Mouse (Mus musculus): ENCODE results near the gene Olfr228. TPM values are rescaled to one million over a fixed set of nuclear protein-coding genes. Genes with fewer than 3 reads are reported as not detected.

The Olfr228 gene
- polyA plus RNA-seq, 1 experiment from 2014 or later, result not detected

Other genes with a start within 250 kb of the Olfr228 start
- gene Olfr1048, start 247.1 kb downstream of the Olfr228 start, polyA plus RNA-seq (2014; fragmentation: Nextera tagmentation; extraction: Ambion mirVana), result not detected in 2 replicates
- not detected in 2 replicates for gene Olfr1049, start 229.1 kb downstream of the Olfr228 start, polyA plus RNA-seq (2014; fragmentation: Nextera tagmentation; extraction: Ambion mirVana)
- gene Olfr1051, start 208.3 kb downstream of the Olfr228 start, polyA plus RNA-seq (2014; fragmentation: Nextera tagmentation; extraction: Ambion mirVana), result not detected in 2 replicates
- not detected in 2 replicates for gene Olfr1052, start 194.9 kb downstream of the Olfr228 start, polyA plus RNA-seq (2014; fragmentation: Nextera tagmentation; extraction: Ambion mirVana)
- not detected in 2 replicates for gene Olfr1053, start 172.1 kb downstream of the Olfr228 start, polyA plus RNA-seq (2014; fragmentation: Nextera tagmentation; extraction: Ambion mirVana)
- not detected in 2 replicates for gene Olfr1054, start 152.0 kb downstream of the Olfr228 start, polyA plus RNA-seq (2014; fragmentation: Nextera tagmentation; extraction: Ambion mirVana)
- gene Olfr1055, start 137.1 kb downstream of the Olfr228 start, polyA plus RNA-seq (2014; fragmentation: Nextera tagmentation; extraction: Ambion mirVana), result not detected in 2 replicates
- gene Olfr1056, start 124.9 kb downstream of the Olfr228 start, polyA plus RNA-seq (2014; fragmentation: Nextera tagmentation; extraction: Ambion mirVana), result not detected in 2 replicates
- gene Olfr1057, start 109.0 kb downstream of the Olfr228 start, polyA plus RNA-seq (2014; fragmentation: Nextera tagmentation; extraction: Ambion mirVana), result not detected in 2 replicates
- not detected in 2 replicates for gene Olfr1058, start 98.8 kb downstream of the Olfr228 start, polyA plus RNA-seq (2014; fragmentation: Nextera tagmentation; extraction: Ambion mirVana)
- gene Olfr1061, start 73.3 kb downstream of the Olfr228 start, polyA plus RNA-seq (2014; fragmentation: Nextera tagmentation; extraction: Ambion mirVana), result not detected in 2 replicates
- not detected in 2 replicates for gene Olfr1062, start 60.6 kb downstream of the Olfr228 start, polyA plus RNA-seq (2014; fragmentation: Nextera tagmentation; extraction: Ambion mirVana)
- gene Olfr1065, start 36.8 kb downstream of the Olfr228 start, polyA plus RNA-seq (2014; fragmentation: Nextera tagmentation; extraction: Ambion mirVana), result not detected in 2 replicates
- gene Olfr1066, start 31.1 kb downstream of the Olfr228 start, polyA plus RNA-seq (2014; fragmentation: Nextera tagmentation; extraction: Ambion mirVana), result not detected in 2 replicates
- gene Olfr1076, start 21.1 kb upstream of the Olfr228 start, polyA plus RNA-seq (2014; fragmentation: Nextera tagmentation; extraction: Ambion mirVana), result not detected in 2 replicates
- not detected in 2 replicates for gene Olfr1079, start 55.1 kb upstream of the Olfr228 start, polyA plus RNA-seq (2014; fragmentation: Nextera tagmentation; extraction: Ambion mirVana)
- gene Olfr1080, start 70.8 kb upstream of the Olfr228 start, polyA plus RNA-seq (2014; fragmentation: Nextera tagmentation; extraction: Ambion mirVana), result not detected in 2 replicates
- gene Olfr1082, start 111.6 kb upstream of the Olfr228 start, polyA plus RNA-seq (2014; fragmentation: Nextera tagmentation; extraction: Ambion mirVana), result not detected in 2 replicates
- not detected in 2 replicates for gene Olfr1084, start 152.3 kb upstream of the Olfr228 start, polyA plus RNA-seq (2014; fragmentation: Nextera tagmentation; extraction: Ambion mirVana)
- gene Olfr1085, start 174.6 kb upstream of the Olfr228 start, polyA plus RNA-seq (2014; fragmentation: Nextera tagmentation; extraction: Ambion mirVana), result not detected in 2 replicates
- not detected in 2 replicates for gene Olfr1086, start 192.7 kb upstream of the Olfr228 start, polyA plus RNA-seq (2014; fragmentation: Nextera tagmentation; extraction: Ambion mirVana)
- gene Olfr1087, start 211.0 kb upstream of the Olfr228 start, polyA plus RNA-seq (2014; fragmentation: Nextera tagmentation; extraction: Ambion mirVana), result not detected in 2 replicates
- not detected in 2 replicates for gene Olfr1089, start 246.3 kb upstream of the Olfr228 start, polyA plus RNA-seq (2014; fragmentation: Nextera tagmentation; extraction: Ambion mirVana)